Comparison of ENCODE assay signal across 9 mouse cellular contexts in the genomic region with DNA sequence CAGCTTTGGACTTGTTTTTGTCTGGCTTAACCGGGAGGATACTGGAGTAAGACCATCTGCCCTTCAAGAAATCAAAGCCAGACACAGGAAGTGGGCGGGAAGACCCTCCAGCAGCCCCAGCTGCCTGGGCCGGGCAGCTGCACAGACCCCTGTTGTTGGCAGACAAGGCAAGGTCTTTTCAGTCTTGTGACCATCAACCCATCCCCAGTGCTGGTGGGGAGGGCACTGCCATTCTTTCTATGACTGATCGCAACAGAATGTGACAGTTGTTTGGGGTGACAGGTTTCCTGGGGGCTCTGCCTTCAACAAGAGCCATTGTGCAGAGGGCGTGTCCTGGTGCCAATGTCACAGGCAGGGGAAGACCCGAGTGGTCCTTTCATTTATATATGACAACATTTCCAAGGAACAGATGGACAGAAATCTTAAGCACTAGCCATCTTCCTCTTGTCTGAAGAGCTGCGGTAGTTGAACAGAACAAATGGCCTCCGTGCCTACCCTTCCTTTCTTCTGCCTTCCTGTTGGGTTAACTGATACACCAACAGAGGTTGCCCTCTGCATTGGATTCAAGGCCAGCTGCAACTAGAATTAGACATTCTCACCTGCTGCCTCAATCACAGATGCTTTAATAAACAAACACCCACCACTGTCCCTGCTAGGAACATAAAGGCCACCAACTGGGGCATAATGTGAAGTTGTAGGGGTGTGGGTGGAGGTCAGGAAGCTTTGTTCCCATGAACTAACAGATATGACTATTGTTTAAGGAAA.
DNase-seq lines count a peak whose midpoint lies in the region; ATAC-seq and TF ChIP-seq lines count a peak whose summit lies in the region.
"Had no signal": no experiment of that assay in that cellular context is flagged by ENCODE, and none has a peak within 500 bp of the region (broad histone marks: within the 10 kb centered on the region; RNA-seq: fewer than 3 reads in every experiment).

No protein-coding gene starts in this region.

- H3K36me3 ChIP-seq in spleen, adult 2 months (ENCODE audit: control insufficient read depth, insufficient read depth, low read length) = no peaks in the 10 kb centered on the region
- no peaks in the 10 kb centered on the region for H3K36me3 ChIP-seq in limb, embryonic 14.5 days (ENCODE audit: control insufficient read depth, insufficient read depth, low read length)

- H3K27ac ChIP-seq in spleen, adult 2 months (ENCODE audit: insufficient read depth, low read length) = peak overlapping the region; percentile 69
- no peak overlapping the region for H3K27ac ChIP-seq in limb, embryonic 14.5 days (replicated peaks; ENCODE audit: low read depth, low read length)

- H3K4me3 ChIP-seq in spleen, adult 2 months (ENCODE audit: extremely low read depth, insufficient read depth, insufficient read length) = no peak overlapping the region
- H3K4me3 ChIP-seq in limb, embryonic 14.5 days (replicated peaks; ENCODE audit: low read length) = no peak overlapping the region

- no peak for TF ChIP-seq POLR2A in spleen, adult 2 months (IDR thresholded peaks at IDR 0.05; ENCODE audit: low read depth, low read length)
- no peak for TF ChIP-seq POLR2A in limb, embryonic 14.5 days (IDR thresholded peaks at IDR 0.05; ENCODE audit: borderline replicate concordance, extremely low read depth, insufficient read depth, insufficient read length)

- peaks cover 30% of the 10 kb centered on the region for H3K4me1 ChIP-seq in spleen, adult 2 months (ENCODE audit: control insufficient read depth, insufficient read depth, insufficient read length)
- H3K4me1 ChIP-seq in limb, embryonic 14.5 days (ENCODE audit: control insufficient read depth, insufficient read depth, low read length) = peaks cover 13% of the 10 kb centered on the region; the same call in 1 of the 2 replicates

- ATAC-seq in CD4-positive, CD25-positive, alpha-beta regulatory T cell, adult 4 months = no peak
- peak; percentile 77 for ATAC-seq in limb, embryonic 14.5 days (ENCODE audit: low FRiP score, low read depth)

- peak; percentile 50 for DNase-seq in CD4-positive, CD25-positive, alpha-beta regulatory T cell, adult 2 months (ENCODE audit: low read depth, low spot score)
- DNase-seq in spleen, adult 2 months (ENCODE audit: low read depth in 1 of 2, low spot score in 2 of 2) = no peak
- DNase-seq in spleen, adult 18-20 months = no peak
- DNase-seq in limb, embryonic 14.5 days (ENCODE audit: low spot score) = peak; percentile 37
- DNase-seq in ovary, postnatal 10 days (ENCODE audit: low spot score) = no peak
- DNase-seq in yolk sac, embryonic 10.5 days (ENCODE audit: low spot score) = no peak
- DNase-seq in layer of hippocampus, adult 9-10 months (ENCODE audit: low spot score) = no peak
- DNase-seq: lung, postnatal 36 days had no signal

- H3K9me3 ChIP-seq in limb, embryonic 14.5 days (ENCODE audit: control insufficient read depth, low read length) = no peaks in the 10 kb centered on the region

- H3K9ac ChIP-seq in limb, embryonic 14.5 days (ENCODE audit: low read depth, low read length, severe bottlenecking) = no peak overlapping the region

- H3K4me2 ChIP-seq in limb, embryonic 14.5 days (replicated peaks; ENCODE audit: low read depth, low read length, severe bottlenecking) = no peak overlapping the region

- no peak for TF ChIP-seq CTCF in spleen, adult 2 months (IDR thresholded peaks at IDR 0.05; ENCODE audit: extremely low read depth, insufficient read depth, insufficient read length, insufficient replicate concordance)

- WGBS in spleen, adult 2 months = 57% methylated on average over 8 of the region's 8 CpGs
- 57% methylated on average over 8 of the region's 8 CpGs for WGBS in limb, embryonic 14.5 days

- H3K27me3 ChIP-seq in spleen, adult 2 months (ENCODE audit: control insufficient read depth, insufficient read depth, low read length) = no peaks in the 10 kb centered on the region
- H3K27me3 ChIP-seq in limb, embryonic 14.5 days (ENCODE audit: control insufficient read depth, insufficient read depth, low read length) = no peaks in the 10 kb centered on the region

Comparison
In these comparisons a context has a peak if more than half of its experiments do, and no peak if none do; other contexts are left out.
1. DNase-seq: peak in CD4-positive, CD25-positive, alpha-beta regulatory T cell, adult 2 months (single experiment) and limb, embryonic 14.5 days (single experiment); none in spleen, adult 2 months (0 of 2), spleen, adult 18-20 months (0 of 2), ovary, postnatal 10 days (single experiment), yolk sac, embryonic 10.5 days (single experiment) and layer of hippocampus, adult 9-10 months (single experiment).